Mouse (Mus musculus) limb, embryonic 11.5 days (tissue): ENCODE measurements at regions not wholly inside any gene's neighbourhood (a gene's known extent, or its start where the extent isn't known, plus 50 kb on each side); places are given as distances from the start of the nearest gene placed in this dataset.

Source experiments
- ATAC-seq: fragments of 200-750 bp; cut with Nextera tagmentation; 2 replicates; pipeline ENCODE4 v1.8.0; 2017; ENCODE audit warnings: low read depth; ENCODE audit not compliant: insufficient number of reproducible peaks, low FRiP score, low TSS enrichment
- DNase-seq: peaks from one replicate; pipeline ENCODE4 v3.0.0-alpha.2; 2015; ENCODE audit warnings: low spot score
- H3K27ac ChIP-seq: fragments of 300-500 bp; sonication (generic); replicated peaks from 2 replicates; pipeline ENCODE4 v1.5.1; 2014; ENCODE audit warnings: low read depth, mild to moderate bottlenecking, low read length
- H3K27me3 ChIP-seq: fragments of 300-500 bp; sonication (generic); 2 replicates; pipeline ENCODE4 v1.6.1; 2014; ENCODE audit warnings: mild to moderate bottlenecking, low read length, mixed read lengths; ENCODE audit not compliant: control insufficient read depth, insufficient read depth
- H3K36me3 ChIP-seq: fragments of 300-500 bp; sonication (generic); 2 replicates; pipeline ENCODE4 v1.6.1; 2014; ENCODE audit warnings: mild to moderate bottlenecking, low read length, moderate library complexity, mixed read lengths; ENCODE audit not compliant: control insufficient read depth, insufficient read depth
- H3K4me1 ChIP-seq: fragments of 300-500 bp; sonication (generic); 2 replicates; pipeline ENCODE4 v1.6.1; 2014; ENCODE audit warnings: low read length, mixed read lengths; ENCODE audit not compliant: control insufficient read depth, insufficient read depth
- H3K4me2 ChIP-seq: fragments of 300-500 bp; sonication (generic); 2 replicates; pipeline ENCODE4 v1.6.1; 2014; ENCODE audit warnings: low read depth, mild to moderate bottlenecking, moderate library complexity; ENCODE audit not compliant: severe bottlenecking
- H3K4me3 ChIP-seq: fragments of 300-500 bp; sonication (generic); 2 replicates; pipeline ENCODE4 v1.5.1; 2014; ENCODE audit warnings: low read depth, low read length
- H3K9ac ChIP-seq: fragments of 300-500 bp; sonication (generic); 2 replicates; pipeline ENCODE4 v1.6.1; 2014; ENCODE audit warnings: mild to moderate bottlenecking, low read length
- H3K9me3 ChIP-seq: fragments of 300-500 bp; sonication (generic); 2 replicates; pipeline ENCODE4 v1.6.1; 2016; ENCODE audit warnings: low read length; ENCODE audit not compliant: control insufficient read depth
- WGBS: fragments of 180-500 bp; shearing (Covaris S2); extraction: QIAGEN DNeasy Blood & Tissue Kit; methylation state at CpG from one replicate; pipeline ENCODE4 v1.1.7; 2014; 5-methylcytosine and 5-hydroxymethylcytosine counted together

GRCm38 (mm10) chr3:21546411-21546810, 530.0 kb upstream of the Tbl1xr1 start:
- ATAC-seq (no peak), DNase-seq (no peak)
- Histone ChIP-seq H3K27me3 (no peaks in the 10 kb centered on the region), H3K4me3 (no peak overlapping the region), H3K27ac (no peak overlapping the region), H3K9ac (no peak overlapping the region), H3K9me3 (no peaks in the 10 kb centered on the region), H3K36me3 (no peaks in the 10 kb centered on the region), H3K4me1 (peaks cover 10% of the 10 kb centered on the region; the same call in 1 of the 2 replicates), H3K4me2 (no peak overlapping the region)
- 38% methylated on average over 2 of the region's 2 CpGs for WGBS

DNA sequence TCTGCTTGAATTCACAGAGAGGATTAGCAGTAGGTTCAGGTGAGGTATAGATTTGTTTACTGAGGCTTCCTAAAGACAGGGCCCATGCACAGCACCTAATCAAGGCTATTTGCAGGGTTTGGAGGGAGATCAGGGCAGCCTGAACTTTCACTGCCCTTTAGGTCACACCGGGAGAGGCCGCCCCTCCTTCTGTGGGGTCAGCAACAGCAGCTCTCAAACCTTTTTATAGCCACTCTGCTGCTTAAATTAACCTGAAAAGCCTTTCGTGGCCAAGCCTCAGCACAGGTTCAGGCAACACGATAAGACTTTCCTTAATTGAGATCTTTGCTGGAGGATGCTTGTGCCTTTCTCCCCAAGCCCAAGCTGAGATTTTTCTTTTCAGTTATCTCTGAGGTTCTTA, 526.8 kb upstream of the Tbl1xr1 start:
- 5% methylated on average over 4 of the region's 4 CpGs for WGBS
- no peak for ATAC-seq

GRCm38 (mm10) chr3:21553159-21553758, 523.2 kb upstream of the Tbl1xr1 start:
- H3K36me3 ChIP-seq = no peaks in the 10 kb centered on the region
- WGBS = 74% methylated on average over 3 of the region's 3 CpGs
- H3K27me3 ChIP-seq = no peaks in the 10 kb centered on the region
- H3K27ac ChIP-seq = no peak overlapping the region
- H3K4me1 ChIP-seq = no peaks in the 10 kb centered on the region
- no peak overlapping the region for H3K9ac ChIP-seq
- ATAC-seq (no peak), DNase-seq (no peak)
- H3K9me3 ChIP-seq = no peaks in the 10 kb centered on the region
- no peak overlapping the region for H3K4me2 ChIP-seq
- H3K4me3 ChIP-seq = no peak overlapping the region

More for the DNA sequence above, 526.8 kb upstream of the Tbl1xr1 start:
- Histone ChIP-seq H3K4me3 (no peak overlapping the region), H3K36me3 (no peaks in the 10 kb centered on the region), H3K4me1 (peaks cover 10% of the 10 kb centered on the region; the same call in 1 of the 2 replicates), H3K4me2 (no peak overlapping the region), H3K9me3 (no peaks in the 10 kb centered on the region), H3K27me3 (no peaks in the 10 kb centered on the region), H3K9ac (no peak overlapping the region), H3K27ac (no peak overlapping the region)
- no peak for DNase-seq

- ATAC-seq = no peak
- no peak overlapping the region for H3K4me2 ChIP-seq
Observed at GRCm38 (mm10) chr3:21553859-21554258, 522.6 kb upstream of the Tbl1xr1 start.

DNA sequence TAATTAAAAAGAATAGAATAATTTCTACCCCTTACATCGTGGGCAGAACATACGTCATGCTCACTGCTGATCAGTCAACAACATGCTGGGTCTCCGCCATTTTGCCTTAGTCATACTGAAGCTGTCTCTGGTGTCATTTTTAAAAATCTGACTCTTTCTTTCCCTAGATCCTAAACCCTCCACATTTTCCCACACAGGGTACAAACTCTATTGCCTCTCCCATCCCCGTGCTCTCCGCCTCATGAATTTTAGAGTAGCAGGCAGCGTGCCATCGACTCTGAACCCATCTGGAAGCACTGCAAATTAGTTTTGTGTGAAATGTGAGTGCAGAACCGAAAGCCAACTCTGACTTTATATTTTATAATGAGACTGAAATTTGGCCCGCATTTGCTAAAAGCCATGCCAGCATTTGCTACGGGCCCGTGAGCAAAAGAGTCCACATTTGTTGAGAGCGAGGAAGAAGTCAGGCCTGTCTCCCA, 518.5 kb upstream of the Tbl1xr1 start:
- Histone ChIP-seq H3K4me3 (no peak overlapping the region), H3K4me1 (no peaks in the 10 kb centered on the region), H3K36me3 (no peaks in the 10 kb centered on the region), H3K9me3 (no peaks in the 10 kb centered on the region), H3K9ac (no peak overlapping the region), H3K27me3 (no peaks in the 10 kb centered on the region), H3K27ac (no peak overlapping the region), H3K4me2 (no peak overlapping the region)
- 89% methylated on average over 12 of the region's 12 CpGs for WGBS
- ATAC-seq (no peak), DNase-seq (no peak)

More at GRCm38 (mm10) chr3:21553859-21554258, 522.6 kb upstream of the Tbl1xr1 start:
- no peaks in the 10 kb centered on the region for H3K9me3 ChIP-seq
- WGBS = 55% methylated on average over 1 of the region's 1 CpGs
- H3K9ac ChIP-seq = no peak overlapping the region
- no peak overlapping the region for H3K27ac ChIP-seq
- no peaks in the 10 kb centered on the region for H3K27me3 ChIP-seq
- no peaks in the 10 kb centered on the region for H3K36me3 ChIP-seq
- no peak for DNase-seq
- H3K4me1 ChIP-seq = no peaks in the 10 kb centered on the region
- H3K4me3 ChIP-seq = no peak overlapping the region

GRCm38 (mm10) chr3:21562771-21563312, 513.6 kb upstream of the Tbl1xr1 start:
- Histone ChIP-seq H3K36me3 (no peaks in the 10 kb centered on the region), H3K9ac (no peak overlapping the region), H3K4me1 (peaks cover 12% of the 10 kb centered on the region), H3K27me3 (no peaks in the 10 kb centered on the region), H3K4me3 (no peak overlapping the region), H3K9me3 (no peaks in the 10 kb centered on the region), H3K4me2 (no peak overlapping the region), H3K27ac (no peak overlapping the region)
- no peak for DNase-seq
- ATAC-seq = no peak
- WGBS = 66% methylated on average over 2 of the region's 2 CpGs

DNA sequence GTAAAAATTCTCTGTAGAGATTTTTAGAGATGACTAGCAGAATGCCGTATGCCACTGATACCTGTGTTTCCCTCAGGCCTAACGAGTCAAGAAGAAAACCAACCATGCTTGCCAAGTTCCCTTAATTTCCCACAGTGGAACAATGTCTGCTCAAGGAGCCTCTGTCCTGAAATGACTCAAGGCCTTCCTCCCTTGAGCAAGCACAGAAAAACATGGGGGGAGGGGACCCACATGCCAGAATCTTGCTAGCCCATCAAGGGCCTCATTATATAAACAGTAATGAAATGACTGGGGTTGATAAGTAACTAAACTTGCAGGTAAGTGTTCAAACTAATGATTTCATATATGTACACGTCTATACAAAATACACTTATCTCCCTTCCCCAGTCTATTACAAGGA, 513.0 kb upstream of the Tbl1xr1 start:
- no peak overlapping the region for H3K4me3 ChIP-seq
- no peaks in the 10 kb centered on the region for H3K36me3 ChIP-seq
- H3K27me3 ChIP-seq = no peaks in the 10 kb centered on the region
- peaks cover 12% of the 10 kb centered on the region for H3K4me1 ChIP-seq
- H3K4me2 ChIP-seq = no peak overlapping the region
- H3K27ac ChIP-seq = no peak overlapping the region
- DNase-seq (no peak), ATAC-seq (no peak)
- WGBS = 53% methylated on average over 3 of the region's 3 CpGs
- no peak overlapping the region for H3K9ac ChIP-seq
- no peaks in the 10 kb centered on the region for H3K9me3 ChIP-seq

GRCm38 (mm10) chr3:21564211-21564781, 512.2 kb upstream of the Tbl1xr1 start:
- WGBS = 8% methylated on average over 3 of the region's 3 CpGs
- H3K9ac ChIP-seq = no peak overlapping the region
- no peaks in the 10 kb centered on the region for H3K36me3 ChIP-seq
- H3K4me1 ChIP-seq = peaks cover 12% of the 10 kb centered on the region
- DNase-seq = peak; percentile 68
- ATAC-seq = peak; percentile 84; the same call in 1 of the 2 replicates
- no peak overlapping the region for H3K4me2 ChIP-seq
- H3K4me3 ChIP-seq = no peak overlapping the region
- no peaks in the 10 kb centered on the region for H3K27me3 ChIP-seq
- H3K27ac ChIP-seq = peak overlapping the region; percentile 57
- H3K9me3 ChIP-seq = no peaks in the 10 kb centered on the region
